Mouse (Mus musculus) C2C12 (cell line): ENCODE data around the gene Fst. TPM values are rescaled to one million over a fixed set of nuclear protein-coding genes. Genes with fewer than 3 reads are reported as not detected.
A peak's percentile ranks its signal among the peaks of the same experiment; 100 is the strongest.

Source experiments
- H3K27me3 ChIP-seq: one replicate; pipeline ENCODE4 v1.6.1; 2011; ENCODE audit not compliant: control insufficient read depth, insufficient read depth, insufficient read length
- H3K36me3 ChIP-seq: one replicate; pipeline ENCODE4 v1.6.1; 2011; ENCODE audit not compliant: control insufficient read depth, insufficient read depth
- H3K4me3 ChIP-seq: one replicate; pipeline ENCODE4 v1.5.1; 2011; ENCODE audit warnings: mild to moderate bottlenecking, control low read depth; ENCODE audit not compliant: poor library complexity, insufficient read depth, severe bottlenecking
- H3K79me2 ChIP-seq: one replicate; pipeline ENCODE4 v1.6.1; 2011; ENCODE audit not compliant: control insufficient read depth, insufficient read depth
- H3K79me3 ChIP-seq: one replicate; pipeline ENCODE4 v1.6.1; 2011; ENCODE audit warnings: low read depth, control low read depth
- H3ac ChIP-seq: one replicate; pipeline ENCODE3; 2011; ENCODE audit warnings: low read depth; ENCODE audit not compliant: control insufficient read depth, insufficient read length
- CEBPB ChIP-seq: IDR thresholded peaks from one replicate; pipeline ENCODE4 v1.6.1; 2011; ENCODE audit warnings: low read depth, mild to moderate bottlenecking, control low read depth, moderate library complexity
- CTCF ChIP-seq: IDR thresholded peaks from one replicate; pipeline ENCODE4 v1.5.1; 2011; ENCODE audit not compliant: control insufficient read depth, insufficient read depth, insufficient read length
- FOSL1 ChIP-seq: IDR thresholded peaks from one replicate; pipeline ENCODE4 v1.8.0; 2011; ENCODE audit warnings: mild to moderate bottlenecking, low read length; ENCODE audit not compliant: poor library complexity, insufficient read depth, severe bottlenecking
- MAX ChIP-seq: IDR thresholded peaks from one replicate; pipeline ENCODE4 v1.6.1; 2011; ENCODE audit warnings: mild to moderate bottlenecking, control low read depth
- MYOD1 ChIP-seq: IDR thresholded peaks from one replicate; pipeline ENCODE4 v1.6.1; 2011; ENCODE audit warnings: low read depth; ENCODE audit not compliant: control insufficient read depth, insufficient read length
- MYOG ChIP-seq: IDR thresholded peaks from one replicate; pipeline ENCODE4 v1.6.1; 2011; ENCODE audit not compliant: control insufficient read depth, insufficient read length; ENCODE audit errors: extremely low read depth
- USF1 ChIP-seq: IDR thresholded peaks from one replicate; pipeline ENCODE4 v1.6.1; 2011; ENCODE audit warnings: low read depth, mild to moderate bottlenecking, control low read depth, moderate library complexity
- polyA plus RNA-seq: library from polyadenylated mRNA; unstranded; fragments of >200 nt; fragmentation: generic; extraction: Trizol; gene quantifications from one replicate; pipeline ENCODE4 v1.2.1, GENCODE M21; 2012; ENCODE audit warnings: missing spikeins

The Fst gene
- polyA plus RNA-seq, 1 experiment, result 10.9 TPM

DNA sequence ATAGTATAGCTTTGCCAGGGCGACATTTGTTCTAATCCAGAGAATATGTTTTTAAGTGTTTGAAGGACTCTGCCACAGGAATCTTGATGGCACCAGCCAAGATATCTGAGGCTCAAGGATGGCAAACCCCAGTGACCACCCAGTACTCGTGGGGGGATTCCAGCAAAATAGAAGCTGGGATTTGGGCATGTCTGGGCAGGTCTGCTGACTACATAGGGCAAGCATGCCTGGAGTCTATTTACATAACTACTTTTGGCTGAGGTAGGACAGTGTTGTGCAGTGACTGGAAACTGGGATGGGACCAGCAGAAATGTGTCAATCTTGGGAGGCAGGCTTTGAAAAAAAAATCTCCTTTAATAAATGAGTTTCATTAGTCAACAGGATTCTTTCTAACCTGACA, 11.5 kb downstream of the Fst start:
- Histone ChIP-seq H3K27me3 (no peaks in the 10 kb centered on the region), H3K79me3 (no peaks in the 10 kb centered on the region), H3K79me2 (no peaks in the 10 kb centered on the region), H3K4me3 (no peak overlapping the region), H3ac (no peak overlapping the region), H3K36me3 (no peaks in the 10 kb centered on the region)
- no peak for TF ChIP-seq MYOG
- no peak for TF ChIP-seq CEBPB
- TF ChIP-seq FOSL1, result no peak
- no peak for TF ChIP-seq CTCF
- TF ChIP-seq USF1, result no peak
- no peak for TF ChIP-seq MYOD1
- no peak for TF ChIP-seq MAX

DNA sequence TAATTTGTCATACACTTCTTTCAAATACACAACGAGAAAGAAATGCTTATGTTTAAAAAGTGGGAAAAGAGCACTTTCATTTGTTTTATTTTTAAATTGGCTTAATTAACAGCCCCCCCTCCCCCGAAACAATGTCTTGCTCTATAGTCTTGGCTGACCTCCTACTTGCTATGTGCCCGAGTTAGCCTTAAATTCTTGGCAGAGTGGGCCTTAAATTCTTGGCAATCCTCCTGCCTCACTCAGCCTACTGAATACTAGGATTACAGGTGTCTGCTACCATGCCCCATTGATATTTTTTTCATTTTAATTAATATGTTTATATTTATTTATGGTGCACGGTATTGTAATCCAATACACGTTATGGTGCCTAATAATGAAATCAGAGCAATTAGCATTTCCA, 26.3 kb downstream of the Fst start:
- Histone ChIP-seq H3K4me3 (no peak overlapping the region), H3K36me3 (no peaks in the 10 kb centered on the region), H3K79me2 (no peaks in the 10 kb centered on the region), H3ac (no peak overlapping the region), H3K79me3 (no peaks in the 10 kb centered on the region), H3K27me3 (no peaks in the 10 kb centered on the region)
- TF ChIP-seq FOSL1, result no peak
- no peak for TF ChIP-seq MYOD1
- no peak for TF ChIP-seq USF1
- TF ChIP-seq MAX, result no peak
- no peak for TF ChIP-seq MYOG
- TF ChIP-seq CTCF, result no peak
- no peak for TF ChIP-seq CEBPB

DNA sequence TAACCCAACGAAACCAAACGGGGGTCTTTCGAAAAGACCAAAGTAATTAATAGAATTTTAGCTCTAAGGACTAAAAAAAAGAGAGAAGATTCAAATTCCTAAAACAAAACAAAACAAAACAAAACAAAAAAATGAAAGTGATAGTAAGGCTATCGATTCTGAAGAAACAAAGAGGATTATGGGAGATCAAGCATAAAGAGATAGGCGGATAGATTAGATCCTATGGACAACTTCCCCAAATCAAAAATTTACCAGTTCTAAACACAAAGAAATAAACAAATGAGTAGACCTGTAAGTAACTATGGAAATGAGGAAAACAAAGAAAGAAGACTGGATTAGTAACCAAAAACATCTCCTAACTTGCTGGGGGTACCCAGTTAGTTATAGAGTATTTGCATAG, 33.5 kb downstream of the Fst start:
- H3K79me2 ChIP-seq, result no peaks in the 10 kb centered on the region
- H3K27me3 ChIP-seq, result no peaks in the 10 kb centered on the region
- no peak overlapping the region for H3K4me3 ChIP-seq
- no peak for TF ChIP-seq MYOD1
- no peak for TF ChIP-seq FOSL1
- TF ChIP-seq MYOG, result no peak
- no peak for TF ChIP-seq CEBPB
- TF ChIP-seq USF1, result no peak
- no peak for TF ChIP-seq CTCF
- no peak for TF ChIP-seq MAX
- H3ac ChIP-seq, result no peak overlapping the region
- H3K36me3 ChIP-seq, result no peaks in the 10 kb centered on the region
- no peaks in the 10 kb centered on the region for H3K79me3 ChIP-seq

DNA sequence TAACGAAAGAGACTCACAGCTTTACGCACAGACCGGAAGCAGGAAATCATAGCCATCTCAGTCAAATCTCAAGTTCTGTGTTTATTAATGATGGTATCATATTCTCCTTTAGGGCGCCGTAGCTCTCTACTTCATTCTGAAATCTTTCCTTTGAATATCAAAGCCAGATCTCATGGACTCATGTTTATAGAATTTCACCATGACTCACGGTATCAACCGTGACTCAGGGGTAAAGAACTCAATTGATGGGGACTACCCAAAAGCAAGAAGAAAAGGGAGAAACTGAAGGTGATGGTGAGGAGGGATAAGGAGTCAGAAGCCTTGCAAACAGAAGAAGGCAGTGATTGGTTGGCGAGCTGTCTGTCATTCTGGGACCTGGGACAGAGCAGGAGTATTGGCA, 38.5 kb downstream of the Fst start:
- H3ac ChIP-seq, result no peak overlapping the region
- no peaks in the 10 kb centered on the region for H3K27me3 ChIP-seq
- no peak overlapping the region for H3K4me3 ChIP-seq
- no peaks in the 10 kb centered on the region for H3K79me3 ChIP-seq
- no peaks in the 10 kb centered on the region for H3K79me2 ChIP-seq
- no peak for TF ChIP-seq CEBPB
- TF ChIP-seq FOSL1, result peak; percentile 80
- no peaks in the 10 kb centered on the region for H3K36me3 ChIP-seq

DNA sequence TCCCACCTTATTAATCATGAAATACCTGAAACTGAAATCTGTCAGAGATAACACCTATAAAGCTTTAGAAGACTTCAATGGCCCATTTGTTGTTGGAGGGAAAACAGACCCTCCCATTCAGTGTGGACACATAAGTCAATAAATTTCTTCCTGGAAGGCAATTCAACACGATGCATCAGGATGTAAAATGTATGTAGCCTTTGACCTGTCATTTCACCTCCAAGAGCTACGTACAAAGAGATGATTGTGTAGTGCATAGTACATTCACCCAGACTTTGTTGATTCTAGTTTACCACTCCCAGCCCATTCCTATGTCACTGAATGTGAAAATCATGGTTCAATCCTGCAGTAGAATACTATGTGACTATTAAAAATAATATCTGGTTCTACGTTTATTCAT, 39.4 kb downstream of the Fst start:
- H3K79me2 ChIP-seq, result no peaks in the 10 kb centered on the region
- no peaks in the 10 kb centered on the region for H3K36me3 ChIP-seq
- H3ac ChIP-seq, result no peak overlapping the region
- H3K27me3 ChIP-seq, result no peaks in the 10 kb centered on the region
- TF ChIP-seq CEBPB, result no peak
- no peak for TF ChIP-seq FOSL1
- no peak for TF ChIP-seq CTCF
- no peak for TF ChIP-seq MYOD1
- no peak for TF ChIP-seq MAX
- no peak for TF ChIP-seq USF1
- no peak for TF ChIP-seq MYOG
- H3K79me3 ChIP-seq, result no peaks in the 10 kb centered on the region
- H3K4me3 ChIP-seq, result no peak overlapping the region

DNA sequence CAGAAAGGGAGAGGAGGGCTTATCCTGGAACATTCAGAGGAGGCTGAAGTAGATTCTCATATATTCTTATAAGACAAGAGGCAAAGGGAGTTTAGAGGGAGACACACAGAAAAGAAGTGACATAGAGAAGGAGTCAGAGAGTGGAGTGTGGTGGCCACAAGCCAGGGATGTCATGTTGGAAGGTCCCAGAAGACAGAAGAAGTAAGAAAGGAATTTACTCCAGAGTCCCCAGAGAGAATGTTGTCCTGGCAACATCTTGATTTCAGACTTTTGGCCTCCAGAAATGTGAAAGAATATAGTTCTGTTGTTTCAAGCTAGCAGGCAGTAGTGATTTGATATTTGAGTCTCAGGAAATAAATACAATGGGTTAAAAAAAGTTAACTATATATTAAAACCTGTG, 46.4 kb downstream of the Fst start:
- TF ChIP-seq MYOD1, result no peak
- TF ChIP-seq FOSL1, result no peak
- TF ChIP-seq USF1, result no peak
- TF ChIP-seq MYOG, result no peak
- TF ChIP-seq MAX, result no peak
- TF ChIP-seq CEBPB, result no peak
- TF ChIP-seq CTCF, result no peak
- Histone ChIP-seq H3K79me3 (no peaks in the 10 kb centered on the region), H3K36me3 (no peaks in the 10 kb centered on the region), H3K4me3 (no peak overlapping the region), H3K79me2 (no peaks in the 10 kb centered on the region), H3ac (no peak overlapping the region), H3K27me3 (no peaks in the 10 kb centered on the region)
